Mouse (Mus musculus) CH12.LX (cell line): ENCODE results near the gene Bmx. TPM values are rescaled to one million over a fixed set of nuclear protein-coding genes. Genes with fewer than 3 reads are reported as not detected.

Experiments
- DNase-seq: peaks from one replicate; pipeline ENCODE4 v3.0.0-alpha.2; 2013; ENCODE audit errors: extremely low read depth
- H3K27ac ChIP-seq: 2 replicates; pipeline ENCODE4 v1.5.1; 2012; ENCODE audit warnings: low read depth, mild to moderate bottlenecking, control low read depth, moderate library complexity; ENCODE audit not compliant: insufficient read depth
- H3K27me3 ChIP-seq: replicated peaks from 2 replicates; pipeline ENCODE3; 2012; ENCODE audit warnings: inconsistent platforms
- H3K36me3 ChIP-seq, 2 experiments: replicated peaks in 1 of 2; 2 replicates each; pipeline versions ENCODE3 to v1.6.1; 2012; ENCODE audit warnings: inconsistent platforms in 1 of 2, low read length in 1 of 2, mild to moderate bottlenecking in 1 of 2, mixed read lengths in 1 of 2, moderate library complexity in 1 of 2; ENCODE audit not compliant: control insufficient read depth in 1 of 2, insufficient read depth in 1 of 2
- H3K4me1 ChIP-seq, 2 experiments: 2 replicates each; pipeline ENCODE4 v1.6.1; 2012; ENCODE audit warnings: inconsistent platforms in 1 of 2, moderate library complexity in 1 of 2; ENCODE audit not compliant: insufficient read depth in 2 of 2, control insufficient read depth in 1 of 2
- H3K4me2 ChIP-seq: 2 replicates; pipeline ENCODE4 v1.6.1; 2012; ENCODE audit warnings: low read depth, mild to moderate bottlenecking, control low read depth; ENCODE audit not compliant: poor library complexity, insufficient read depth, severe bottlenecking
- H3K4me3 ChIP-seq, 3 experiments: fragments of 150-350 bp in 1 of 3; sonication (generic) in 1 of 3; replicated peaks in 1 of 3; 2 replicates each; pipeline versions ENCODE3 to v1.5.1; 2011 to 2012; ENCODE audit warnings: low read depth in 2 of 3, low read length in 2 of 3, mild to moderate bottlenecking in 2 of 3, moderate library complexity in 2 of 3, control low read depth in 1 of 3, improper control_type of control experiment in 1 of 3, inconsistent platforms in 1 of 3, mixed read lengths in 1 of 3; ENCODE audit not compliant: poor library complexity in 1 of 3
- H3K79me2 ChIP-seq: replicated peaks from 2 replicates; pipeline ENCODE4 v1.6.1; 2012; ENCODE audit warnings: mild to moderate bottlenecking, moderate library complexity; ENCODE audit not compliant: control insufficient read depth, poor library complexity, insufficient read depth, severe bottlenecking; ENCODE audit errors: extremely low read depth
- H3K9ac ChIP-seq: 2 replicates; pipeline ENCODE4 v1.6.1; 2012; ENCODE audit warnings: low read depth, mild to moderate bottlenecking, control low read depth, moderate library complexity; ENCODE audit not compliant: insufficient read depth
- H3K9me3 ChIP-seq: replicated peaks from 2 replicates; pipeline ENCODE3; 2012; ENCODE audit warnings: low read length, inconsistent platforms, mixed read lengths
- BHLHE40 ChIP-seq: IDR thresholded peaks from 2 replicates; pipeline ENCODE4 v1.6.1; 2011; ENCODE audit warnings: mild to moderate bottlenecking, low read depth, low read length, improper control_type of control experiment
- CTCF ChIP-seq, 2 experiments: IDR thresholded peaks in 1 of 2; conservative IDR thresholded peaks in 1 of 2; 2 replicates each; pipeline ENCODE4 v1.5.1; 2011 to 2012; ENCODE audit warnings: low read depth in 2 of 2, low read length in 2 of 2, improper control_type of control experiment in 1 of 2, inconsistent platforms in 1 of 2, mild to moderate bottlenecking in 1 of 2, moderate library complexity in 1 of 2
- E2F4 ChIP-seq: IDR thresholded peaks from 2 replicates; pipeline ENCODE4 v1.6.1; 2011; ENCODE audit warnings: low read depth, low read length, improper control_type of control experiment; ENCODE audit not compliant: insufficient replicate concordance
- ELF1 ChIP-seq: IDR thresholded peaks from 2 replicates; pipeline ENCODE4 v1.6.1; 2014; ENCODE audit warnings: low read depth, mild to moderate bottlenecking, inconsistent platforms, low read length, improper control_type of control experiment
- ETS1 ChIP-seq: conservative IDR thresholded peaks from 2 replicates; pipeline ENCODE4 v1.6.1; 2012; ENCODE audit warnings: low read depth, mild to moderate bottlenecking, inconsistent platforms, low read length, improper control_type of control experiment, moderate library complexity
- HCFC1 ChIP-seq: IDR thresholded peaks from 2 replicates; pipeline ENCODE4 v1.6.1; 2012; ENCODE audit warnings: low read depth, mild to moderate bottlenecking, inconsistent platforms, low read length, improper control_type of control experiment
- IRF4 ChIP-seq: IDR thresholded peaks from 2 replicates; pipeline ENCODE4 v1.6.1; 2014; ENCODE audit warnings: low read depth, mild to moderate bottlenecking, inconsistent platforms, low read length, improper control_type of control experiment
- JUN ChIP-seq: IDR thresholded peaks from 2 replicates; pipeline ENCODE4 v1.6.1; 2011; ENCODE audit warnings: low read depth, mild to moderate bottlenecking, low read length, improper control_type of control experiment, moderate library complexity; ENCODE audit not compliant: insufficient read depth
- KAT2A ChIP-seq: IDR thresholded peaks from 2 replicates; pipeline ENCODE4 v1.6.1; 2012; ENCODE audit warnings: low read length, improper control_type of control experiment, inconsistent platforms; ENCODE audit not compliant: insufficient replicate concordance
- MAFK ChIP-seq: IDR thresholded peaks from 2 replicates; pipeline ENCODE4 v1.6.1; 2011; ENCODE audit warnings: low read length, improper control_type of control experiment; ENCODE audit not compliant: insufficient replicate concordance
- MAX ChIP-seq: IDR thresholded peaks from 2 replicates; pipeline ENCODE4 v1.6.1; 2011; ENCODE audit warnings: low read length, improper control_type of control experiment
- MAZ ChIP-seq: IDR thresholded peaks from 2 replicates; pipeline ENCODE4 v1.6.1; 2012; ENCODE audit warnings: low read depth, mild to moderate bottlenecking, inconsistent platforms, low read length, improper control_type of control experiment, moderate library complexity
- MEF2A ChIP-seq: IDR thresholded peaks from 2 replicates; pipeline ENCODE4 v1.6.1; 2014; ENCODE audit warnings: low read depth, mild to moderate bottlenecking, inconsistent platforms, low read length, improper control_type of control experiment, borderline replicate concordance
- MXI1 ChIP-seq: IDR thresholded peaks from 2 replicates; pipeline ENCODE4 v1.6.1; 2011; ENCODE audit warnings: mild to moderate bottlenecking, low read depth, low read length, improper control_type of control experiment
- MYC ChIP-seq: IDR thresholded peaks from 2 replicates; pipeline ENCODE4 v1.6.1; 2011; ENCODE audit warnings: low read depth, mild to moderate bottlenecking, improper control_type of control experiment, low read length
- NRF1 ChIP-seq: IDR thresholded peaks from 2 replicates; pipeline ENCODE4 v1.6.1; 2014; ENCODE audit warnings: low read depth, mild to moderate bottlenecking, inconsistent platforms, low read length, improper control_type of control experiment, moderate library complexity
- PAX5 ChIP-seq: IDR thresholded peaks from 2 replicates; pipeline ENCODE4 v1.6.1; 2012; ENCODE audit warnings: low read length, inconsistent platforms, mixed read lengths
- POLR2A ChIP-seq: IDR thresholded peaks from 2 replicates; pipeline ENCODE4 v1.6.1; 2011; ENCODE audit warnings: low read depth, mild to moderate bottlenecking, improper control_type of control experiment, low read length
- POLR2AphosphoS2 ChIP-seq: IDR thresholded peaks from 2 replicates; pipeline ENCODE4 v1.6.1; 2011; ENCODE audit warnings: low read depth, low read length, improper control_type of control experiment
- RAD21 ChIP-seq: IDR thresholded peaks from 2 replicates; pipeline ENCODE4 v1.6.1; 2011; ENCODE audit warnings: low read depth, mild to moderate bottlenecking, low read length, improper control_type of control experiment, moderate library complexity
- SIN3A ChIP-seq: IDR thresholded peaks from 2 replicates; pipeline ENCODE4 v1.6.1; 2012; ENCODE audit warnings: low read length, improper control_type of control experiment, inconsistent platforms
- TBP ChIP-seq: conservative IDR thresholded peaks from 2 replicates; pipeline ENCODE4 v1.6.1; 2011; ENCODE audit warnings: low read depth, low read length, improper control_type of control experiment
- TCF12 ChIP-seq: IDR thresholded peaks from 2 replicates; pipeline ENCODE4 v1.6.1; 2014; ENCODE audit warnings: low read depth, mild to moderate bottlenecking, inconsistent platforms, low read length, improper control_type of control experiment
- UBTF ChIP-seq: IDR thresholded peaks from 2 replicates; pipeline ENCODE4 v1.6.1; 2012; ENCODE audit warnings: low read depth, mild to moderate bottlenecking, inconsistent platforms, low read length, improper control_type of control experiment, moderate library complexity
- USF1 ChIP-seq: IDR thresholded peaks from 2 replicates; pipeline ENCODE4 v1.6.1; 2014; ENCODE audit warnings: low read depth, mild to moderate bottlenecking, inconsistent platforms, low read length, improper control_type of control experiment
- USF2 ChIP-seq: conservative IDR thresholded peaks from 2 replicates; pipeline ENCODE4 v1.6.1; 2011; ENCODE audit warnings: low read depth, low read length, improper control_type of control experiment
- ZMIZ1 ChIP-seq: IDR thresholded peaks from 2 replicates; pipeline ENCODE4 v1.6.1; 2012; ENCODE audit warnings: low read depth, mild to moderate bottlenecking, inconsistent platforms, low read length, improper control_type of control experiment
- ZNF384 ChIP-seq: IDR thresholded peaks from 2 replicates; pipeline ENCODE4 v1.6.1; 2012; ENCODE audit warnings: low read depth, low read length, improper control_type of control experiment, inconsistent platforms
- dilution Hi-C: fragments of 300-500 bp; cut with MboI; formaldehyde crosslinking; loops from 2 replicates; pipeline ENCODE4 v1.14.3; 2020; ENCODE audit warnings: low sequenced_read_pairs; ENCODE audit not compliant: extremely low pct_unique_long_range_greater_than_20kb, extremely low pct_ligation_motif_present
- in situ Hi-C: fragments of 300-500 bp; cut with MboI; formaldehyde crosslinking; loops from 3 replicates; pipeline ENCODE4 v1.14.3; 2019; ENCODE audit warnings: low sequenced_read_pairs, low pct_ligation_motif_present, low pct_unique_long_range_greater_than_20kb, mixed read lengths
- polyA plus RNA-seq: library from polyadenylated mRNA; unstranded; fragments of >175 nt; gene quantifications from 2 replicates; pipeline ENCODE4 v1.2.1, GENCODE M21; 2012; ENCODE audit warnings: low read depth; ENCODE audit not compliant: insufficient read length
- total RNA-seq, 2 experiments: library from RNA; depleted of rRNA; stranded (reverse); fragments of 300-350 nt in 1 of 2; fragments of >200 nt in 1 of 2; gene quantifications; 2 replicates each; pipeline ENCODE4 v1.2.3; 2012 to 2014

Bmx gene
- total RNA-seq (2012; rRNA removed) (not detected in 2 replicates), total RNA-seq (2014; rRNA removed) (0.08 TPM in 1 of 2 replicates, not detected in the other), polyA plus RNA-seq (not detected in 2 replicates)

GRCm38 (mm10) chrX:164258057-164258456, at the start of gene Bmx:
TSS of gene Bmx (minus strand) at chrX:164258193.
- Histone ChIP-seq H3K4me3 (no peak within 1 kb of the TSS), H3K36me3 (no peaks in the 10 kb centered on the region), H3K4me2 (peak within 1 kb of the TSS; percentile 37), H3K79me2 (no peaks in the 10 kb centered on the region), H3K4me1 (peaks cover 0 to 23% of the 10 kb centered on the region in 2 experiments; a peak in 2 of 4 replicates), H3K27me3 (no peaks in the 10 kb centered on the region)
- in situ Hi-C loops, result no loop called here
- no peak for DNase-seq
- TF ChIP-seq USF2 (no peak), ZMIZ1 (no peak), IRF4 (no peak), ZNF384 (no peak), ETS1 (no peak), MXI1 (no peak), USF1 (no peak), SIN3A (no peak), JUN (no peak), MEF2A (no peak), POLR2A (no peak), POLR2AphosphoS2 (no peak), MAFK (no peak), CTCF (conservative IDR thresholded peaks at IDR 0.05 in 1 of 2, IDR thresholded peaks at IDR 0.05 in 1 of 2; ENCODE audit: low read depth in 2 of 2, low read length in 2 of 2) (no peak), BHLHE40 (no peak), E2F4 (no peak), TCF12 (no peak), HCFC1 (no peak)
- TF ChIP-seq, all 38 proteins: peak for 0
- H3K9me3 ChIP-seq, result no peaks in the 10 kb centered on the region
- dilution Hi-C loops, result no loop called here
- H3K27ac ChIP-seq, result no peak within 1 kb of the TSS
- H3K9ac ChIP-seq, result no peak within 1 kb of the TSS

GRCm38 (mm10) chrX:164306250-164306649, 48.3 kb upstream of the Bmx start:
- dilution Hi-C loops, result no loop called here

More at GRCm38 (mm10) chrX:164306250-164306649, 48.3 kb upstream of the Bmx start:
- DNase-seq, result no peak
- Histone ChIP-seq H3K4me1 (no peaks in the 10 kb centered on the region), H3K79me2 (no peaks in the 10 kb centered on the region), H3K27me3 (no peaks in the 10 kb centered on the region), H3K9me3 (no peaks in the 10 kb centered on the region), H3K36me3 (no peaks in the 10 kb centered on the region), H3K4me3 (no peak overlapping the region), H3K9ac (no peak overlapping the region), H3K27ac (no peak overlapping the region), H3K4me2 (no peak overlapping the region)
- in situ Hi-C loops, result no loop called here
- TF ChIP-seq MAZ (no peak), POLR2AphosphoS2 (no peak), USF2 (no peak), HCFC1 (no peak), TBP (no peak), KAT2A (no peak), UBTF (no peak), MYC (no peak), MXI1 (no peak), CTCF (conservative IDR thresholded peaks at IDR 0.05 in 1 of 2, IDR thresholded peaks at IDR 0.05 in 1 of 2; ENCODE audit: low read depth in 2 of 2, low read length in 2 of 2) (no peak), RAD21 (no peak), MAX (no peak), ELF1 (no peak), JUN (no peak), MEF2A (no peak), E2F4 (no peak), NRF1 (no peak), PAX5 (no peak)
